Mouse (Mus musculus) stomach, postnatal 0 days (tissue): Measurements from ENCODE around the gene Brinp2. TPM values are rescaled to one million over a fixed set of nuclear protein-coding genes. Genes with fewer than 3 reads are reported as not detected.
A peak's percentile ranks its signal among the peaks of the same experiment; 100 is the strongest.

Experiments used
- ATAC-seq: fragments of 200-750 bp; cut with Nextera tagmentation; 2 replicates; pipeline ENCODE4 v1.8.0; 2017; ENCODE audit not compliant: low FRiP score, low TSS enrichment
- DNase-seq: peaks from one replicate; pipeline ENCODE4 v3.0.0-alpha.2; 2016; ENCODE audit warnings: low spot score
- H3K27ac ChIP-seq: fragments of 300-500 bp; sonication (generic); replicated peaks from 2 replicates; pipeline ENCODE4 v1.5.1; 2014; ENCODE audit warnings: mild to moderate bottlenecking, control low read depth
- H3K27me3 ChIP-seq: fragments of 300-500 bp; sonication (generic); 2 replicates; pipeline ENCODE4 v1.6.1; 2014; ENCODE audit warnings: low read length; ENCODE audit not compliant: control insufficient read depth, insufficient read depth
- H3K36me3 ChIP-seq: fragments of 300-500 bp; sonication (generic); 2 replicates; pipeline ENCODE4 v1.6.1; 2014; ENCODE audit warnings: low read length, mixed read lengths; ENCODE audit not compliant: control insufficient read depth, insufficient read depth
- H3K4me1 ChIP-seq: fragments of 300-500 bp; sonication (generic); replicated peaks from 2 replicates; pipeline ENCODE4 v1.6.1; 2014; ENCODE audit warnings: antibody characterized with exemption; ENCODE audit not compliant: control insufficient read depth, insufficient read depth
- H3K4me2 ChIP-seq: fragments of 300-500 bp; sonication (generic); replicated peaks from 2 replicates; pipeline ENCODE4 v1.6.1; 2014; ENCODE audit warnings: low read depth, mild to moderate bottlenecking, control low read depth, moderate library complexity
- H3K4me3 ChIP-seq: fragments of 300-500 bp; sonication (generic); 2 replicates; pipeline ENCODE4 v1.5.1; 2014; ENCODE audit warnings: low read depth, low read length, control low read depth
- H3K9ac ChIP-seq: fragments of 300-500 bp; sonication (generic); 2 replicates; pipeline ENCODE4 v1.6.1; 2014; ENCODE audit warnings: mild to moderate bottlenecking, low read length, control low read depth, mixed read lengths
- H3K9me3 ChIP-seq: fragments of 300-500 bp; sonication (generic); 2 replicates; pipeline ENCODE4 v1.6.1; 2016; ENCODE audit warnings: low read length; ENCODE audit not compliant: control insufficient read depth
- CTCF ChIP-seq: IDR thresholded peaks from 2 replicates; pipeline ENCODE4 v1.5.1; 2016; ENCODE audit warnings: antibody characterized with exemption, low read depth, mild to moderate bottlenecking, moderate library complexity
- EP300 ChIP-seq: optimal IDR thresholded peaks from 2 replicates; pipeline ENCODE3; 2016; ENCODE audit warnings: antibody characterized with exemption
- WGBS: fragments of 180-500 bp; shearing (Covaris S2); extraction: QIAGEN DNeasy Blood & Tissue Kit; methylation state at CpG from one replicate; pipeline ENCODE4 v1.1.7; 2014; 5-methylcytosine and 5-hydroxymethylcytosine counted together
- polyA plus RNA-seq: library from polyadenylated mRNA; unstranded; fragments of >200 nt; fragmentation: Nextera tagmentation; extraction: Ambion mirVana; gene quantifications from 2 replicates; pipeline ENCODE4 v1.2.1, GENCODE M21; 2015

Gene Brinp2
- polyA plus RNA-seq, 1 experiment from 2014 or later = 0.99 TPM

DNA sequence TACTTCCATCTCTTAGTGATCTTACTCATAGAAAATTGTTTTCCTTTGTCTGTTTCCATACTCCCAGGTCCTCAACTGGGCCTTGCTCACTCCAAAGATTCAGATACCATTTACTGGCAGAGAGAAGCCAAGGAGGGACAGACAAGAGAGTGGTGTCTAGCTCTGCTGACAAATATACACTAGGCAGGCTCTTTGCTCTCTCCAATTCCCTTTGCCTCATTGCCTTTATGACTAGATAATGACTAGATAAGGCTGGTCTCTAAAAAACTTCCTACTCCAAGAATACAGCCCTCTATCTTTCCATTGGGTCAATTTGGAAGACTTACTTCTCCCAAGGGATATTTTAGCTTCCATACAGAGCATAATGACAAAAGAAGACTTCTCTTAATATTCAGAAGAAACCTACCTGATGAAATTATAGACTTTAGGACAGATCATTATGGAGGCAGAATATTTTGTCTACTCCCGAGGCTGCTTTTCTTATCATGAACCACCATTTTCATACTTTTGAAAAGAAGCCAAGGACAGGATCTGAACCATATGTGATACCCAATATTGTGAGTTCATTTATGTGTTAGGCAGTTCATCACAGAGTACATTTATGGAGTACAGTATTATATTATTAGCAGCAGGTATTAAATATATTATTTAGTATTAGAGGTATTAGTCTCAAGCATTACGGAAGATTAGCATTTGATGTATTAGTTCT is 114.1 kb downstream of the Brinp2 start:
- Histone ChIP-seq H3K4me2 (no peak overlapping the region), H3K36me3 (no peaks in the 10 kb centered on the region), H3K27ac (no peak overlapping the region), H3K9me3 (no peaks in the 10 kb centered on the region), H3K9ac (no peak overlapping the region), H3K4me3 (no peak overlapping the region), H3K4me1 (no peaks in the 10 kb centered on the region), H3K27me3 (no peaks in the 10 kb centered on the region)
- 74% methylated on average over 2 of the region's 2 CpGs for WGBS
- DNase-seq (no peak), ATAC-seq (no peak)
- TF ChIP-seq EP300 (no peak), CTCF (no peak)

DNA sequence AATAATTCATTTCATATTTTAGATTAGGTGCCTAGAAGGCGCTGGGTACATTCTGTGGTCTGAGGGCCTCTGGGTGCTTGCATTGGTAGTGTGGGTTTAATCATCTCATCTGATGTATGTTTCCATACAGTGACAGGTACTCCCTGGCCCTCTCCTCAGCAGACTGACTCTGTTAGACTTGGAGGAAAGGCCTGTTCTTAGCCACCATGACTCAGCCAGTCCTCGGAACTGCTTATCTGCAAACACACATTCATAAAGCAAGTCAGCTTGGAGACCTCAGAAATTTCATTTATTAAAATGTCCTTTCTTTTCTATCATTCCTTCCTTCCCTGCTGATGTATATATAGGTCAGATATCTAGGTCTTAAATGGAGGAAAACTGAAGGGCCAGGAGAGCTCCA is 116.3 kb downstream of the Brinp2 start:
- Histone ChIP-seq H3K9me3 (no peaks in the 10 kb centered on the region), H3K9ac (no peak overlapping the region), H3K36me3 (no peaks in the 10 kb centered on the region), H3K27me3 (no peaks in the 10 kb centered on the region), H3K4me1 (no peaks in the 10 kb centered on the region), H3K4me2 (no peak overlapping the region), H3K4me3 (no peak overlapping the region), H3K27ac (no peak overlapping the region)
- 62% methylated on average over 2 of the region's 2 CpGs for WGBS
- TF ChIP-seq CTCF = no peak
- TF ChIP-seq EP300 = no peak
- DNase-seq = no peak
- no peak for ATAC-seq

DNA sequence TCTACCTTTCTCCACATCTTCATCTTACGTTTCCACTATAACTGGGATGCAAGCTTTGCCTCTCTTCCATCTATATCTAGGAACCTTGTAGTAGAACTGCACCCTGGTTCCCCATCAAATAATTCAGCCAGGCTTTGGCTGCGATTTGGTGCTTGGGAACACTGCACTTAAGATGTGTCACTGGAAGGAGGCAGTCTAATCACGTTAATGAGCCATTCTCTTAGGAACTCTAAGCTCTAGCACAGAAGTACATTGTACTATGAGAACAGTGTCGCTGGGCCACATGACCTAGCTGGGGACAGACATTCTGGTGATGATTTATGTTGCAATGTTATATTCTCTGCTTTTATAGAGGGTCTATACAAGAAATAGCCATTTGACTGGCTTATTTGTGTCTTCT is 117.4 kb downstream of the Brinp2 start:
- no peak overlapping the region for H3K9ac ChIP-seq
- DNase-seq (no peak), ATAC-seq (no peak)
- no peaks in the 10 kb centered on the region for H3K4me1 ChIP-seq
- H3K4me2 ChIP-seq = no peak overlapping the region
- H3K27ac ChIP-seq = no peak overlapping the region
- no peaks in the 10 kb centered on the region for H3K36me3 ChIP-seq
- H3K9me3 ChIP-seq = no peaks in the 10 kb centered on the region
- H3K4me3 ChIP-seq = no peak overlapping the region
- WGBS = 62% methylated on average over 4 of the region's 4 CpGs
- H3K27me3 ChIP-seq = no peaks in the 10 kb centered on the region
- 0 out of 2 replicates have a peak, but pooled peaks have one; percentile 20 for TF ChIP-seq CTCF
- no peak for TF ChIP-seq EP300

DNA sequence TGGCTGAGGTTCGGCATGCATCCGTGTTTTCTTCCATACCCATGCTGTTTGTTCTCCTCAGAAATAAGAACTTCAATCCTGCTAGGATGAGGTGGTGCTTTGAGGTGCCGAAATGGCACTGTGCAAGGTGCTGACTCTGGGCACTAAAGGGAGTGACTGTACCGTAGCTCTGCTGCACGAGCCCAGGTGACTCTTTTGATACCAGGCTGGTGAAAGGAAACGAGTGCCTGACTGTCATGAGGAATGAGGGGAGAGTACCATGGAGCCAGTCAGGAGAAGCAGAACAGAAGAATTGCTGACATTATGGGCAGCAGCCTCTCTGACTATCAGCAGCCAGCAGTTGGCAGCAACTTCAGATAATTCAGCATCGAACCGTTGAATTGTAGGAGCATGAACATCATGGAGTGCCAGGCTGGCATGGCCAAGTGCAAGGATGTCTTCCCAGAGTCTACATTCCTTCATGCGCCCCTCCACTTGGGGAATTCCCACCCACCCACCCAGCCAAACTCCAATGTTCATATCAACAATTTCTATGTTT is 127.4 kb downstream of the Brinp2 start:
- no peak for ATAC-seq
- Histone ChIP-seq H3K9me3 (no peaks in the 10 kb centered on the region), H3K4me1 (no peaks in the 10 kb centered on the region), H3K9ac (no peak overlapping the region), H3K27me3 (no peaks in the 10 kb centered on the region), H3K4me2 (no peak overlapping the region), H3K36me3 (no peaks in the 10 kb centered on the region), H3K4me3 (no peak overlapping the region), H3K27ac (no peak overlapping the region)
- TF ChIP-seq EP300 = no peak
- no peak for TF ChIP-seq CTCF
- WGBS = 81% methylated on average over 9 of the region's 9 CpGs
- no peak for DNase-seq

- H3K4me2 ChIP-seq = no peak overlapping the region
- no peak overlapping the region for H3K27ac ChIP-seq
- ATAC-seq = no peak
- no peak overlapping the region for H3K9ac ChIP-seq
- no peak for DNase-seq
- H3K4me3 ChIP-seq = no peak overlapping the region
- WGBS = 40% methylated on average over 2 of the region's 2 CpGs
- TF ChIP-seq EP300 = no peak
- no peak for TF ChIP-seq CTCF
- no peaks in the 10 kb centered on the region for H3K4me1 ChIP-seq
- H3K36me3 ChIP-seq = no peaks in the 10 kb centered on the region
- H3K27me3 ChIP-seq = no peaks in the 10 kb centered on the region
- H3K9me3 ChIP-seq = no peaks in the 10 kb centered on the region
These were observed 128.9 kb downstream of the Brinp2 start for GRCm38 (mm10) chr1:158227239-158227638.

- TF ChIP-seq EP300 (no peak), CTCF (no peak)
- H3K9me3 ChIP-seq = no peaks in the 10 kb centered on the region
- H3K9ac ChIP-seq = no peak overlapping the region
- no peak for ATAC-seq
- H3K27ac ChIP-seq = no peak overlapping the region
- WGBS = 27% methylated on average over 2 of the region's 2 CpGs
- no peak overlapping the region for H3K4me2 ChIP-seq
- H3K4me3 ChIP-seq = no peak overlapping the region
- no peaks in the 10 kb centered on the region for H3K36me3 ChIP-seq
- DNase-seq = no peak
- no peaks in the 10 kb centered on the region for H3K4me1 ChIP-seq
- H3K27me3 ChIP-seq = no peaks in the 10 kb centered on the region
These were observed 129.4 kb downstream of the Brinp2 start for GRCm38 (mm10) chr1:158226689-158227088.
